Mouse (Mus musculus) layer of hippocampus, adult 11-12 months (tissue): Measurements from ENCODE around the gene Pcsk6.
A peak's percentile ranks its signal among the peaks of the same experiment; 100 is the strongest.
"Not testable (repeated sequence)": the region's sequence is repeated elsewhere in the genome, so short reads cannot be mapped to it uniquely, and the experiment has no call there.

ENCODE experiments used
- DNase-seq: peaks from one replicate; pipeline ENCODE4 v3.0.0; 2022; ENCODE audit warnings: low spot score

Pcsk6 gene

DNA sequence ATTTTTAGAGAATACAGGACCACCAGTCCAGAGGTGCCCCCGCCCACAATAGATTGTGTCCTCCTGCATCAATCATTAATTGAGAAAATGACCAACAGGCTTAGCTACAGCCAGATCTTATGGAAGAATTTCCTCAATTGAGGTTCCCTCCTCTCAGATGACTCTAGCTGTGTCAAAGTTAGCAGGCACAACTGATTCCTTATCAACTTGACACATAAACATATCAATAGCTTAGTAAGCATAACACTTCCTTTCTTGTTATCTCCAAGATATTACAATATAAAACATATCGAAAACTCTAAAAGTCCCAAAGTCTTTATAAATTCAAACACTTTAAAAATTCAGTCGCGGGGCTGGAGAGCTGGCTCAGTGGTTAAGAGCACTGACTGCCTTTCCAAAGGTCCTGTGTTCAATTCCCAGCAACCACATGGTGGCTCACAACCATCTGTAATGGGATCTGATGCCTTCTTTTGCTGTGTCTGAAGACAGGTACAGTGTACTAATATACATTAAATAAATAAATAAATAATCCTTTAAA is 192.5 kb downstream of the Pcsk6 start:
- no peak for DNase-seq

DNA sequence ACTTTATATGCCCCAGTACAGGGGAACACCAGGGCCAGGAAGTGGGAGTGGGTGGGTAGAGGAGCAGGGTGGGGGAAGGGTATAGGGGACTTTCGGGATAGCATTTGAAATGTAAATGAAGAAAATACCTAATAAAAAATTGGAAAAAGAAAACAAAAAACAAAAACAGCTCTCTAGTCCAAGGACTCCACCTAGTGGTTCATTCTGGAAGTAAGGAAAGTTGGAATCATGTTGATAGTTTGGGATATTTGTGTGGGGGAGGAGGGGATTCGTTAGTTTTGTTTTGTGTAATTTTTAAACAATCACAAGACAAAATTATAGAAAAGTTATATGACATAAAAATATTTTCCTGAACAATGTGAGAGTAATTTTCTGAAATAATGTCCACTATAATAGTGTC is 193.8 kb downstream of the Pcsk6 start:
- not testable (repeated sequence) for DNase-seq

DNA sequence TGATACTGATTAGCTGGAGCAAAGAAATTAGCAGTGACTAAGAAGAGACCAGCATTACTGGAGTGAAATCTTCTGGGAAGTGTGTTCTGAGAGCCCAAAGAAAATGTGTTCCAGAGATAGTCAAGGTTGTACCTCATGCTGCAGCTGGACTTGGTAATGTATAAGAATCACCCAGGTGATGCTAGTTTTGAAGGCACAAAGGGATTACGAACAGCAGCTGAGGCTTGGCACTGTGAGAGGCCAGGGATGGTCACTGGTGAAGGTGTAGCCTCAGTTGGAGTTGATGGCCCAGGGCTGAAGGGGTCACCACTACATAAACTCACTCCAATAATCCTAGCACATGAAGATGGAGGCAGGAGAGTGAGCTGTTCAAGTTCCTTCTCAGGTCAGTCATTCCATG is 197.2 kb downstream of the Pcsk6 start, which contains the start of gene Snrpa1:
Gene Snrpa1 (plus strand): TSS at position 301 of the 400 bp plus-strand sequence.
- no peak for DNase-seq

DNA sequence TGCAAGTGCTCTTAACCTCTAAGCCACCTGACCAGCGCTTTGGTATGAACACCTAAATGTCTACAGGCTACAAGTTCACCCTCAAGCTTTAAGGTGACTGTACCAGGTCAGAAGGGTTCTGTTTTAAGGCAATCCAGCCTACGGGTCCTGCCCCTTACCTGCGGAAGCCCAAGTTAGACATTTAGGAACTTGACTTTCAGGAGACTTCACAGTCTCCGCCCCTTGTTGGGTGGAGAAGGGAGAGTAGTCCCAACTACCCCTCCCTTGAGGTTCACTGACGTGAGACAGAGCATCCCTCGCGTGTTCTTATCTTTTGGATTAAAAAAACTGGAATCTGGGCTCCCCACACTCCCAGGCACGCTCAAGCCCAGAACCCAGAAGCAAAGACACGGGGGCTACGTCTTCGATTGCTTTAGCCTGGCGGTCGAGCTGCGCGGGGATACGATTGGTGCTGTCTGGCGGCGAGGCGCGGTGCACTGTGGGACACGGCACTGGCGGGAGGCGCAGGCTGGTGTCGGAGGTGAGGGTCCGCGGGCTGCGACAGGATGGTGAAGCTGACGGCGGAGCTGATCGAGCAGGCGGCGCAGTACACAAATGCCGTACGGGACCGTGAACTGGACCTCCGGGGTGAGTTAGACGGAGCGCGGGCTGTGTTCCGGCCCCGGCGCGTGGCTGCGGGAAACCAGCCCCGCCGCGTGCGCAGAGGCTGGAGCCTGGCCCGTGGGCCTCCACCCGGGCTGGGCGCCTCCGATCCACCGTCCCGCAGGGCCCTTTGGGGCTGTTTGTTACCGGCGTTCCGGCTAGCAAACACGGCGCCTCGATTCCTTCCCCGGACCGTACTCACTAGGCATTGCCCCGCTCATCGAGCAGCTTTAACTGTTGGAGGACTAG is 198.8 kb downstream of the Pcsk6 start:
- peak; percentile 86 for DNase-seq

DNA sequence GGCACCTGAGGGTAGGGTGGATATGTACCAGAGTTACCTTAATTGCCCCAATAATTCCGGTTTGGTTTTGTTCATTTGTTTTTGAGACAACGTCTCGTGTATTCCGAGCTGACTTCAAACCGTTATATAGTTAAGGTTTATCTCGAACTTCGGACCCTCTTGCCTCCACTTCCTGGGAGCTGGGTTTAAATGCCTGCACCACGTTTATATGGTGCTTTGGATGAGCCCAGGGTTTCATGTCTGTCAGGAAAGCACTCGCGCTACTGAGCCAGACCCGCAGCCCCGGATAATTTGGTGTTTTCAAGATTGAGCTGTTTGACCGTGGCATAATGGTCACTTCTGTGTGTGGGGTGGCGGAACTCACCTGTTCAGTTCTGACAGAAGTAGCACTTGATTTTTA is 199.5 kb downstream of the Pcsk6 start:
- no peak for DNase-seq

DNA sequence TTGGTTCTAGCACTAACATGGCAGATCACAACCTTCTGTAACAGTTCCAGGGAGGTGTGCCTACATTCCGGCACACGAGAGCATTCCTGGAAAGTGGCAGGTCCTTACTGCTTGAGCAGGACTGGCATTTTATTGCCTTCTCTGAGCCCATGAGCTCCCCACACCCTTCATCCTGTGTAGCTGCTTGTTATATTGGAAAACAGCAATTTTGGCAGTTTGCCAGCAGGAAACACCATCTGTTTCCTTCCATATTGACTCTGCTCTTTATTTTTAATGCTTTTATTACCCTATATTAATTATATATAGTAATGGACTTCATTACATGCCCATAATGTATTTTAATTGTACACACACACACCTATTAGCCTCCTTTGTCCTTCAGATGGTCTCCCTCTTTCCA is 214.9 kb downstream of the Pcsk6 start:
- DNase-seq: peak; percentile 58

DNA sequence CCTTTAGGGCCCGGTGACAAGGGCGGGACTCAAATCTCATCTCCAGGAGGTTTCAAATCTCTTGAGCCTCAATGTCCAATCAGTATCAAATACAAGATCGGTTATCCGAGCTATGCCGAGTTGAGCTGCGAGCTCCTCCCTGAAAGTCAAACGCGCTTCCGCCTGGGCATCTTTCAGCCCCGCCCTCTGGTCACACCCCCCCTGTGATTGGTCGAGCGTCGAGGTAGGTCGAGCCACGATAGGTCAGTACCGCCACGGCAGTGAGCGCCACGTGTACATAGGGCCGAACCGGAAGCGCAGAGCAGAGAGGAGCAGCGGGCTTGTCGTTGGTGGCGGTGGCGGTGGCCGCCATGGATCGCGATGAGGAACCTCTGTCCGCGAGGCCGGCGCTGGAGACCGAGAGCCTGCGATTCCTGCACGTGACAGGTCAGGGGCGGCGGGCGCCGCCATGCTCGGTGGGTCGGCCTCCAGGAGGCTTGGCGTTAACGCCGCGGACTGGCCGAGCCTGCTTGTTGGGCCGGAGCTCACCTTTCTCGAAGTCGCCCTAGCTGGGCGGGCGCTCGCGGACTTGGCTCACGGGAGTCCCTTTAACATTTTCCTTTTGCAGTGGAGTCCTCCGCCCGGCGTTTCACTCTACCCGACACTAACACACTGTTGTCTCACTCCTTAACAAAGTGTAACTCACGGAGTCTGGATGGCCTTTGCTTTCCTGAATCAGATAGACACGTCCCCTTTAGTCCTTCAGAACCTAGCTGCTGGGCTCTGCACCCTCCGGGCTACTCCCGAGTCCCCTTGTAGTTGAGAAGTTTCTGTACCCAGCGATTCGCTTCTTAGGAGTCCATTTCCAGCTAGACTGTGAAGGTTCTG is 218.1 kb downstream of the Pcsk6 start, which contains the start of gene Selenos:
Gene Selenos (plus strand): TSS at position 286 of the 867 bp plus-strand sequence.
- peak; percentile 96 for DNase-seq

DNA sequence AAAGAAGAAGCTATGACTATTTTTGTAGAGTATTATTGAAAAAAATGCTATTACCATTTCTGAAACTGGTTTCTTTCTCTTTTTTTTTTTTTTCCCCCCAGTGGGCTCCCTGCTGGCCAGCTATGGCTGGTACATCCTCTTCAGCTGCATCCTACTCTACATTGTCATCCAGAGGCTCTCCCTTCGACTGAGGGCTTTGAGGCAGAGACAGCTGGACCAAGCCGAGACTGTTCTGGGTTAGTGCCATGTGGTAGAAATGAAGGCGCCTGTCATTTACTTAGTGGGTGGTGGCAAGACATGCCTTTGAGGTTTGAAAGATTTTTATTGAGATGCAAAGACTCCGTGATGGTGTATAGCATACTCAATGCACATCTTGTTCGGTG is 218.7 kb downstream of the Pcsk6 start:
- DNase-seq: no peak

DNA sequence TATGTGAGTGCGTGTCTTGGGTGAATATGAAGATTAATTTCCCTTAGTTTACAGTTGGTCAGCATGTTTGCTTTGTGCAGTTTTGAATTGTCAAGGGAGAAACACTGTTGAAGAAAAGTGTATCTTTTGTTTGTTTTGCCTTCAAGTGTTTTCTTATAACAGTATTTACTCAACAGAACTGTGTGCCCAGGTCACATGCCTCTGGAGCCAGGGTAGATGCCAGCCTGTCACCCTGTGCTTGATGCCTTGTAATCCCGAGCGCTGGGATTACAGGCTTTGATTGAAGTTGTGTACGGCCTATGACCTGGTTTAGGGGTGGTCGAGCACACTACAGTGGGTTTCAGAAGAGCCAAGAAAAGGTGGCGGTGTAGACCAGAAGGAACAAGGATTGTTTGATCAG is 222.2 kb downstream of the Pcsk6 start:
- no peak for DNase-seq

DNA sequence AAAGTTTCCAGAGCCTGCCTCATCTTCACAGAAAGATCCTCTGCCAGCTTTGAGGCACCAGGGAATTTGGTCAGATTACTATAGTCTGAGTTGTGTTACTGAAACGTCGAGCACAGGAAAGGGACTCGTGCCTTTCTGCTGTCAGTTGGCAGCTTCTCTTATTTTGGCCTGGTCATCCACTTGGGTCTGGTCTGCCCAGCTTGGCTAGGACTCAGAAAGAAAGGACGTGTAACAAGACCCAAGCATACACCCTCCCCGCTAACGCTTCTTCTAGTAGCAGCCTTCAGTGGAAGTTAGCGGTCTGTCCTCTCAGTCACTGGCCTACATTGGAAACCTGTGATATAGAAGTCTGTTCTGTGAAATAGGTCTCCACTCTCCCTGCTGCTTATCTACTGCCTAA is 223.0 kb downstream of the Pcsk6 start:
- DNase-seq: no peak

DNA sequence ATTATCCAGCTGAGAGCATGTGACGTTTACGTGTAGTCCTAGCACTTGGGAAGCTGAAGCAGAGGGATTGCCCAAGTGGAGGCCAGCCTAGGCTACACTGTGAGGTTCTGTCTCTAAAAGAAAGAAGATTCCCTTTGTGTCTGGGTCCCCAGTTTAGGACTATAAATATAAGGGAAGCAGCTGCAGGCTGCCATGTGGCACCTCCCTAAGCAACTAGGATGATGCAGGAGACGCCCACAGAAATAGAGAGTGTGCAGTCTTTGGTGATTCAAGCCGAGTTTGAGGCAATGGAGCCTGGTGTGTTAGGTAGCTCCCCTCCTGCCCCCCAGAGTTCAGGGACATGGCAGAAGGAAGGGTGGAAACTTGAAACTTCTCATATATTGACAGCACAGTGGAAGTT is 226.1 kb downstream of the Pcsk6 start:
- peak; percentile 53 for DNase-seq

DNA sequence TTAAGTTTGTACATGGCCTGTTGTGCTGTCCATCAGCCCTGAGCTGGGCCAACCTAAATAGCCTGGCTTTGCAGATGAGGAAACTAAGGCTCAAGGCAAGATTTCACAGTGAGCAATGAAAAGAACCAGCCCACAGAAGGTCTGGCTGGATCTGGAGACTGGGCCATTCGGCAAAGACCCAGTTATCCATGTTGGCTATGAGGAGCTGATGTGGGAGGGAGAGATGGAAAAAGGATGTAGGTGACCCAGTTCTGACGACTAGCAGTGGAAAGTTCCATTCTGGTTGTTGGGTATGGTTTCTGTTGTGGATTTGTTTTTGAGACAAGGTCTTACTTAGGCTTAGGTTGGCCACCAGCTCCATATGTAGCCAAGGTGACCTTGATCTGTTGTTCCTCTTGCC is 226.5 kb downstream of the Pcsk6 start:
- no peak for DNase-seq

DNA sequence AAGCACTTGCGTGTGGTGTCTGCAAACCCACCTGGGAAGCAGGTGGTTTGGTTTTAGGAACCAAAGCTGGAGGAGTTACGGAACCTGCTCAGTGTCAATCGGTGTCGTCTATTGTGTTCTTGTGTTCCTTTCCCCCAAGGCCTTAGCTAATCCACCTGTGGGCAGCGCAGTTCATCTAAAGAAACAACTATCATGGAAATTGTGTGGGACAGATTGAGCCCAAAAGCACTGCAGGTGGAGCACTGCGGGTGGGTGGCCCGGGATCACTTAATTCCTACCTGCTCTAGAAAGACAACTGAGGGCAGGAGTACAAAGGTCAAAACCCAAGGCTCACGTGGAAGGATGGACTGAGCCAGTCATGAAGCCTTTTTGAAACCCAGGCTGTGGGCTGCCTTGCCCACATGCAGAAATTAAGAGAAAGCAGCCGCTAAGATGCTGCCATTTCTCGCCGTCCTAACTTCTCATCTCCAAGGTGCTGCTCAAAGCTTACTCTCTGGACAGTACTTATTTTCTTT is 229.2 kb downstream of the Pcsk6 start:
- no peak for DNase-seq

DNA sequence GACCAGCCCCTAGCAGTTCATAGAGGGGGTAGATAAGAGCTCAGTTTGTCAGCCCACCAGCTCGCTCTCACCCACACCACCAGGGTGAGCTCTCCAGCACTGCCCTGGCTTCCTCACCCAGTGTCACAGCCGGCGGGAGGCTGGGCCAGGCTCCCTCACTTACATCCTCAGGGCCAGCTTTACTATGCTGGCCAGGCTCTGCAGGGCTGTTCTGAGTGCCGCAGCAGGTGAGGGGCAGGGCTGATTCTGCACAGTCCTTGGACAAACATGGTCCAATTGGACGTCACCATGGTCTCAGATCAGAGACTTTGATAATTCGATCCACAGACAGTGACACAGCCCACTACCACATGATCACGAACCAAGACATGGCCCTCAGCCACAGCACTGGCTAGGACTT is 230.0 kb downstream of the Pcsk6 start:
- DNase-seq: no peak

DNA sequence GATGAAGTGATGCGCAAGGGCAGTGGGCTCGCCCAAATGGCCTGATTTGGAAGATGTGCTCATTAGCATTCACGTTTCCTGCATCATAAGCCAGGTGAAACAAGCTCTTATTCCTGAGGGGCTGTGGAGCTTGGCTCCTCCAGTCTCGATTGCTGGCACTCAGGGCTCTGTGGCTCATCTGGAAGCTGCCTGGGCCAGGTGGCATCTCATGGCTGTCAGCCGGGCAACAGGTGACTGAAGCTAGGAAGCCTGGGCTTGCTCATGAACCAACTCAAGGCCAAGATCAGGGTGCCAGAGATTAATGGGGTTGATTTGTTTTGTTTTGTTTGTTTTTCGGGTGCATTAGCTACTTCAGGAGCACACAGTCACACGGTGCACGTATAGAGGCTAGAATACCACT is 231.1 kb downstream of the Pcsk6 start:
- no peak for DNase-seq

DNA sequence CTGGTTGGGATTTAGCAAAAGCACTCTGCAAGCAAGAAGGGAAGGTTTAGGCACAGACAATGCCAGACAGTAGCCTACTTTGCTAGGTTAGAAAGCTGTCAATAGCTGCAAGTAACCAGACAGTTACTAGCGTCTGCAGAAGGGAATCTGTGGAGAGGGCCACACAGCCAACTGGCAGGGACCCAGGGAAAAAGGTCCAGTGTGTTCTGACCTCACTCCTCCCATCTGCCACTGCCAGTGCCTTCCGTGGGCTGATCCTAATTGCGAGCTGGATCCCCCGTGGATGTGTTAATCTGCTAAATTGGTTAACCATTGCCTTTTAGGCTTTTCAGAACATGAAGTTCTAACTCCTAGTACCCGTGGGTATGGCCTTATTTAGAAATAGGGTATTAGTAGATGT is 232.6 kb downstream of the Pcsk6 start:
- peak; percentile 29 for DNase-seq

DNA sequence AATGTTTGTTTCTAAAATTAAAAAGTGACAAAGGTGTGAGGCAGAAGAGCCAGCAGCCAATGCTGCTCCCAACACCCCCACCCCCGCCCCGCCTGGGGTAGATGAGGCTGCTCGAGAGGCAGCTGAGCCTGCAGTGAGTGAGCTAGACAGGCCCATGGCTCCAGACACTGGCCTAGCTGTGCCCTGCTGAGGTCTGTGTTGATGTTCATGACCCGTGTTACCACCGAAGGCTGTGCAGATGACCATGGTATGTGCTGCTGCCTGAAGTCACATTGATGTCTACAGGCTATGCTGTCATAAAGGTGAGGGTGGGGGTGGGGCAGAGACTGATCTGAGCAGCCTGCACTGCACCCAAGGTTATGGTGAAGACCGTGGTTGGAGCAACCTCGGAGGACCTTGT is 237.3 kb downstream of the Pcsk6 start:
- DNase-seq: no peak
